Mouse (Mus musculus): ENCODE measurements around the gene Aaed1. TPM values are rescaled to one million over a fixed set of nuclear protein-coding genes. Genes with fewer than 3 reads are reported as not detected.

The Aaed1 gene
- polyA plus RNA-seq (2017; shearing (Covaris generic)), result 10 to 100 TPM in 1 of 2 experiments, 1 to 10 TPM in 1; 9.0 to 13.8 TPM

GRCm38 (mm10) chr13:64312024-64312915 is at the start of gene Aaed1:
Gene Aaed1 (minus strand): TSS chr13:64312710.
- peak; percentile 77 for ATAC-seq

- no peak for ATAC-seq
Observed at GRCm38 (mm10) chr13:64362139-64362538, 49.6 kb upstream of the Aaed1 start.

GRCm38 (mm10) chr13:64361020-64361419 is 48.5 kb upstream of the Aaed1 start:
- no peak for ATAC-seq

- ATAC-seq, result no peak
Observed at GRCm38 (mm10) chr13:64359702-64360101, 47.2 kb upstream of the Aaed1 start.

GRCm38 (mm10) chr13:64358476-64358875 is 46.0 kb upstream of the Aaed1 start:
- no peak for ATAC-seq

GRCm38 (mm10) chr13:64357389-64357788 is 44.9 kb upstream of the Aaed1 start:
- no peak for ATAC-seq

GRCm38 (mm10) chr13:64349474-64349873 is 37.0 kb upstream of the Aaed1 start:
- ATAC-seq, result no peak

- no peak for ATAC-seq
Observed at GRCm38 (mm10) chr13:64344082-64344501, 31.6 kb upstream of the Aaed1 start.

- ATAC-seq, result no peak
Observed at GRCm38 (mm10) chr13:64343598-64343997, 31.1 kb upstream of the Aaed1 start.

- ATAC-seq, result no peak
Observed at GRCm38 (mm10) chr13:64335546-64336132, 23.1 kb upstream of the Aaed1 start.

GRCm38 (mm10) chr13:64333102-64333501 is 20.6 kb upstream of the Aaed1 start:
- no peak for ATAC-seq

GRCm38 (mm10) chr13:64332321-64332720 is 19.8 kb upstream of the Aaed1 start:
- no peak for ATAC-seq

GRCm38 (mm10) chr13:64322561-64323281 is 10.2 kb upstream of the Aaed1 start:
- no peak for ATAC-seq

GRCm38 (mm10) chr13:64320334-64320733 is 7.8 kb upstream of the Aaed1 start:
- no peak for ATAC-seq

GRCm38 (mm10) chr13:64319782-64320181 is 7.3 kb upstream of the Aaed1 start:
- ATAC-seq, result no peak

- no peak for ATAC-seq
Observed at GRCm38 (mm10) chr13:64318355-64318754, 5.8 kb upstream of the Aaed1 start.

GRCm38 (mm10) chr13:64315483-64316050 is 3.1 kb upstream of the Aaed1 start:
- ATAC-seq, result peak; percentile 56

- ATAC-seq, result no peak
Observed at GRCm38 (mm10) chr13:64314041-64314440, 1.5 kb upstream of the Aaed1 start.

GRCm38 (mm10) chr13:64312916-64313289 is 393 bp upstream of the Aaed1 start:
- peak; percentile 30 for ATAC-seq

- no peak for ATAC-seq
Observed at GRCm38 (mm10) chr13:64311266-64311665, 1.2 kb downstream of the Aaed1 start.

GRCm38 (mm10) chr13:64310585-64310984 is 1.9 kb downstream of the Aaed1 start:
- no peak for ATAC-seq

- ATAC-seq, result no peak
Observed at GRCm38 (mm10) chr13:64309842-64310241, 2.7 kb downstream of the Aaed1 start.

GRCm38 (mm10) chr13:64309036-64309435 is 3.5 kb downstream of the Aaed1 start:
- ATAC-seq, result no peak

Data from activated CD4-positive, CD25-positive, alpha-beta regulatory T cell, adult 4 months (primary cell).